Mouse (Mus musculus): ENCODE data around the gene Adamts1. TPM values are rescaled to one million over a fixed set of nuclear protein-coding genes. Genes with fewer than 3 reads are reported as not detected.
A peak's percentile ranks its signal among the peaks of the same experiment; 100 is the strongest.

Adamts1 gene
- polyA plus RNA-seq (2015; fragmentation: Nextera tagmentation; extraction: Ambion mirVana), result 88.9 and 95.8 TPM in 2 replicates

GRCm38 (mm10) chr16:85802954-85803353, at the start of gene Adamts1:
Gene Adamts1, minus strand, starts transcription at chr16:85803113.
- H3K4me3 ChIP-seq (replicated peaks), result peak within 1 kb of the TSS; percentile 85
- H3K9ac ChIP-seq, result peak within 1 kb of the TSS; percentile 91
- peak within 1 kb of the TSS; percentile 98 for H3K27ac ChIP-seq
- peak; percentile 91 for ATAC-seq (replicated peaks; ENCODE audit: low FRiP score)
- H3K9me3 ChIP-seq (replicated peaks), result no peaks in the 10 kb centered on the region
- 1% methylated on average over 26 of the region's 26 CpGs for WGBS
- H3K4me2 ChIP-seq, result peak within 1 kb of the TSS; percentile 90
- H3K36me3 ChIP-seq, result peaks cover 23% of the 10 kb centered on the region
- H3K27me3 ChIP-seq, result no peaks in the 10 kb centered on the region
- peaks cover 36% of the 10 kb centered on the region for H3K4me1 ChIP-seq

GRCm38 (mm10) chr16:85827066-85827465, 24.2 kb upstream of the Adamts1 start:
- 72% methylated on average over 3 of the region's 3 CpGs for WGBS
- Histone ChIP-seq H3K4me2 (no peak overlapping the region), H3K4me3 (replicated peaks) (no peak overlapping the region), H3K36me3 (no peaks in the 10 kb centered on the region), H3K27me3 (no peaks in the 10 kb centered on the region), H3K9me3 (replicated peaks) (no peaks in the 10 kb centered on the region), H3K9ac (no peak overlapping the region), H3K4me1 (no peaks in the 10 kb centered on the region), H3K27ac (no peak overlapping the region)
- ATAC-seq (replicated peaks; ENCODE audit: low FRiP score), result no peak

GRCm38 (mm10) chr16:85822330-85822916, 19.5 kb upstream of the Adamts1 start:
- H3K27me3 ChIP-seq, result no peaks in the 10 kb centered on the region

GRCm38 (mm10) chr16:85819808-85820458, 17.0 kb upstream of the Adamts1 start:
- no peak overlapping the region for H3K4me2 ChIP-seq
- no peak overlapping the region for H3K27ac ChIP-seq
- H3K27me3 ChIP-seq, result no peaks in the 10 kb centered on the region
- no peaks in the 10 kb centered on the region for H3K4me1 ChIP-seq
- ATAC-seq (replicated peaks; ENCODE audit: low FRiP score), result 0 out of 2 replicates have a peak, but pooled peaks have one; percentile 25
- no peaks in the 10 kb centered on the region for H3K9me3 ChIP-seq (replicated peaks)
- WGBS, result 53% methylated on average over 5 of the region's 5 CpGs
- H3K4me3 ChIP-seq (replicated peaks), result no peak overlapping the region
- no peaks in the 10 kb centered on the region for H3K36me3 ChIP-seq
- no peak overlapping the region for H3K9ac ChIP-seq

More at GRCm38 (mm10) chr16:85822330-85822916, 19.5 kb upstream of the Adamts1 start:
- no peak overlapping the region for H3K9ac ChIP-seq
- H3K4me2 ChIP-seq, result no peak overlapping the region
- no peaks in the 10 kb centered on the region for H3K4me1 ChIP-seq
- no peak overlapping the region for H3K27ac ChIP-seq
- H3K9me3 ChIP-seq (replicated peaks), result no peaks in the 10 kb centered on the region
- ATAC-seq (replicated peaks; ENCODE audit: low FRiP score), result no peak
- WGBS, result 46% methylated on average over 5 of the region's 5 CpGs
- no peak overlapping the region for H3K4me3 ChIP-seq (replicated peaks)
- H3K36me3 ChIP-seq, result no peaks in the 10 kb centered on the region

- no peak overlapping the region for H3K4me3 ChIP-seq (replicated peaks)
- no peak overlapping the region for H3K27ac ChIP-seq
- H3K4me1 ChIP-seq, result no peaks in the 10 kb centered on the region
- H3K9me3 ChIP-seq (replicated peaks), result no peaks in the 10 kb centered on the region
- ATAC-seq (replicated peaks; ENCODE audit: low FRiP score), result no peak
- H3K27me3 ChIP-seq, result no peaks in the 10 kb centered on the region
- no peaks in the 10 kb centered on the region for H3K36me3 ChIP-seq
- no peak overlapping the region for H3K4me2 ChIP-seq
- 83% methylated on average over 2 of the region's 2 CpGs for whole genome bisulfite sequencing
- H3K9ac ChIP-seq, result no peak overlapping the region
Measured at GRCm38 (mm10) chr16:85814116-85814515, 11.2 kb upstream of the Adamts1 start.

- WGBS, result 11% methylated on average over 2 of the region's 2 CpGs
- no peak overlapping the region for H3K9ac ChIP-seq
- no peaks in the 10 kb centered on the region for H3K36me3 ChIP-seq
- H3K27ac ChIP-seq, result peak overlapping the region; percentile 68
- peaks cover 17% of the 10 kb centered on the region for H3K4me1 ChIP-seq
- no peaks in the 10 kb centered on the region for H3K27me3 ChIP-seq
- H3K9me3 ChIP-seq (replicated peaks), result no peaks in the 10 kb centered on the region
- no peak for ATAC-seq (replicated peaks; ENCODE audit: low FRiP score)
- peak overlapping the region; percentile 37; the same call in 1 of the 2 replicates for H3K4me2 ChIP-seq
- H3K4me3 ChIP-seq (replicated peaks), result no peak overlapping the region
Measured at GRCm38 (mm10) chr16:85807626-85808025, 4.7 kb upstream of the Adamts1 start.

- Histone ChIP-seq H3K9ac (no peak overlapping the region), H3K9me3 (replicated peaks) (no peaks in the 10 kb centered on the region), H3K27me3 (no peaks in the 10 kb centered on the region), H3K36me3 (no peaks in the 10 kb centered on the region), H3K27ac (peak overlapping the region; percentile 68; the same call in 1 of the 2 replicates), H3K4me1 (peaks cover 17% of the 10 kb centered on the region), H3K4me2 (peak overlapping the region; percentile 37; the same call in 1 of the 2 replicates), H3K4me3 (replicated peaks) (no peak overlapping the region)
- WGBS, result 16% methylated on average over 3 of the region's 3 CpGs
- no peak for ATAC-seq (replicated peaks; ENCODE audit: low FRiP score)
Measured at GRCm38 (mm10) chr16:85807072-85807471, 4.2 kb upstream of the Adamts1 start.

GRCm38 (mm10) chr16:85805581-85805980, 2.7 kb upstream of the Adamts1 start:
- Histone ChIP-seq H3K36me3 (no peaks in the 10 kb centered on the region), H3K9ac (no peak overlapping the region), H3K4me3 (replicated peaks) (no peak overlapping the region), H3K4me1 (peaks cover 17% of the 10 kb centered on the region), H3K27me3 (no peaks in the 10 kb centered on the region), H3K9me3 (replicated peaks) (no peaks in the 10 kb centered on the region), H3K27ac (no peak overlapping the region), H3K4me2 (no peak overlapping the region)
- 84% methylated on average over 2 of the region's 2 CpGs for WGBS
- ATAC-seq (replicated peaks; ENCODE audit: low FRiP score), result no peak

- peak; percentile 65 for ATAC-seq (replicated peaks; ENCODE audit: low FRiP score)
- peaks cover 14% of the 10 kb centered on the region for H3K36me3 ChIP-seq
- WGBS, result 1% methylated on average over 25 of the region's 25 CpGs
Measured at GRCm38 (mm10) chr16:85803613-85804551, 969 bp upstream of the Adamts1 start.

GRCm38 (mm10) chr16:85801971-85802811, 722 bp downstream of the Adamts1 start:
- Histone ChIP-seq H3K4me3 (replicated peaks) (peak overlapping the region; percentile 85), H3K9me3 (replicated peaks) (no peaks in the 10 kb centered on the region), H3K27ac (peak overlapping the region; percentile 98), H3K4me1 (peaks cover 37% of the 10 kb centered on the region), H3K27me3 (no peaks in the 10 kb centered on the region), H3K36me3 (peaks cover 31% of the 10 kb centered on the region), H3K9ac (peak overlapping the region; percentile 91), H3K4me2 (peak overlapping the region; percentile 90)
- under 1% methylated on average over 67 of the region's 67 CpGs for WGBS
- peak; percentile 2; the same call in 1 of the 2 replicates for ATAC-seq (replicated peaks; ENCODE audit: low FRiP score)

More at GRCm38 (mm10) chr16:85803613-85804551, 969 bp upstream of the Adamts1 start:
- no peaks in the 10 kb centered on the region for H3K9me3 ChIP-seq (replicated peaks)
- peaks cover 31% of the 10 kb centered on the region for H3K4me1 ChIP-seq
- H3K27me3 ChIP-seq, result no peaks in the 10 kb centered on the region
- H3K4me3 ChIP-seq (replicated peaks), result peak overlapping the region; percentile 85
- peak overlapping the region; percentile 98 for H3K27ac ChIP-seq
- H3K9ac ChIP-seq, result peak overlapping the region; percentile 91
- peak overlapping the region; percentile 90 for H3K4me2 ChIP-seq

GRCm38 (mm10) chr16:85801252-85801651, 1.7 kb downstream of the Adamts1 start:
- under 1% methylated on average over 23 of the region's 23 CpGs for WGBS
- H3K4me3 ChIP-seq (replicated peaks), result peak overlapping the region; percentile 85
- H3K4me1 ChIP-seq, result peaks cover 37% of the 10 kb centered on the region
- H3K36me3 ChIP-seq, result peaks cover 40% of the 10 kb centered on the region
- peak overlapping the region; percentile 91 for H3K9ac ChIP-seq
- no peaks in the 10 kb centered on the region for H3K9me3 ChIP-seq (replicated peaks)
- peak; percentile 75 for ATAC-seq (replicated peaks; ENCODE audit: low FRiP score)
- H3K27me3 ChIP-seq, result no peaks in the 10 kb centered on the region
- peak overlapping the region; percentile 98 for H3K27ac ChIP-seq
- H3K4me2 ChIP-seq, result peak overlapping the region; percentile 90

Measured in kidney, embryonic 15.5 days (tissue).